9 mouse cellular contexts compared by ENCODE assay signal in the genomic region with DNA sequence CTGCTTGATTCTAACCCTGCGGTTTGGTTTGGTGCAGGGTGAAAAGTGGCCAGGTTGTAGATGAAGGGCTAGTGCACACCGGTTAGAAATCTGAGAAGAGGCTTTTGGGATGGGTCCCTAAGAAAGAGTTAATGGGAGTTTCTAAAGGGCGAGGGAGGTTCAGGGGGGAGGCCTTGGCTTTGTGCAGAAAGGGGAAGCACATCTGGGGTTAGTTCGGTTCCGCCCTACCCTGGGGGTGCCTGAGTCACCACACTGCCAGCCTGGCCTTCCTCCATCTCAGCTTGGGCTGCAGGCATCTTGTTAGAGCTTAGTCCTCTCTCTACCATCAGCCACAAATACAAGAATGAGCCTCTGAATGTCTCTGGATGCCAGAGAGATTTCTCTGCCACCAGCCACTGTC. TPM values are rescaled to one million over a fixed set of nuclear protein-coding genes. Genes with fewer than 3 reads are reported as not detected.
DNase-seq lines count a peak whose midpoint lies in the region; ATAC-seq lines count a peak whose summit lies in the region.
"Had no signal": no experiment of that assay in that cellular context is flagged by ENCODE, and none has a peak within 500 bp of the region (broad histone marks: within the 10 kb centered on the region; RNA-seq: fewer than 3 reads in every experiment).

No protein-coding gene starts in this region.

- no peak overlapping the region for H3K9ac ChIP-seq in heart, embryonic 11.5 days (ENCODE audit: low read depth, low read length)

- ATAC-seq in heart, embryonic 11.5 days (replicated peaks; ENCODE audit: insufficient number of reproducible peaks, low FRiP score, low TSS enrichment), result no peak

- H3K27me3 ChIP-seq in heart, embryonic 11.5 days (ENCODE audit: control insufficient read depth, insufficient read depth, low read length), result no peaks in the 10 kb centered on the region

- no peak overlapping the region for H3K4me3 ChIP-seq in heart, embryonic 11.5 days (ENCODE audit: low read depth, low read length)

- peaks cover 43% of the 10 kb centered on the region for H3K4me1 ChIP-seq in heart, embryonic 11.5 days (ENCODE audit: control insufficient read depth, insufficient read depth, low read length)

- no peak for DNase-seq in heart, postnatal 36 days
- DNase-seq in 416B (ENCODE audit: low read depth), result peak; percentile 88
- DNase-seq in T-cell, adult 2 months (ENCODE audit: low spot score), result peak; percentile 26
- DNase-seq in lung, postnatal 36 days, result peak; percentile 64
- DNase-seq in ovary, postnatal 36 days (ENCODE audit: low spot score), result no peak
- DNase-seq in left cerebral cortex, postnatal 36 days (ENCODE audit: low spot score in 2 of 2), result no peak
- DNase-seq in kidney, adult 11 months, result no peak
- DNase-seq: right cerebral cortex, postnatal 14 days had no signal

- H3K4me2 ChIP-seq in heart, embryonic 11.5 days, result no peak overlapping the region

- intact Hi-C loops in heart, postnatal 36 days (cut with DNase I), result no loop called here
- intact Hi-C loops in left cerebral cortex, postnatal 36 days (cut with DNase I), result no loop called here

- WGBS in heart, embryonic 11.5 days (ENCODE audit: insufficient replicate concordance), result 46% methylated on average over 5 of the region's 5 CpGs

- H3K9me3 ChIP-seq in heart, embryonic 11.5 days (replicated peaks; ENCODE audit: control insufficient read depth, low read length), result no peaks in the 10 kb centered on the region

- H3K36me3 ChIP-seq in heart, embryonic 11.5 days (ENCODE audit: control insufficient read depth, insufficient read depth, low read length), result peaks cover 34% of the 10 kb centered on the region

- 0 out of 2 replicates have a peak overlapping the region, but pooled peaks have one; percentile 3 for H3K27ac ChIP-seq in heart, embryonic 11.5 days (ENCODE audit: low read depth, low read length)

RNA-seq across cellular contexts. Expression of gene Ahnak, which starts 8.3 kb away (rescaled TPM):
- polyA plus RNA-seq in heart, embryonic 11.5 days (2014; fragmentation: Nextera tagmentation; extraction: Ambion mirVana), result 15.1 and 17.4 TPM in 2 replicates
- 100 to 1,000 TPM; 362 to 377 TPM for total RNA-seq in heart, postnatal 36 days (2021)
- 10 to 100 TPM; 16.6 to 32.1 TPM for total RNA-seq in left cerebral cortex, postnatal 36 days (2021)

RNA-seq across cellular contexts. Expression of gene Eef1g, which starts 13.9 kb away (rescaled TPM):
- 344 TPM in 2 replicates for polyA plus RNA-seq in heart, embryonic 11.5 days (2014; fragmentation: Nextera tagmentation; extraction: Ambion mirVana)
- total RNA-seq in heart, postnatal 36 days (2021), result 100 to 1,000 TPM; 246 to 250 TPM
- 100 to 1,000 TPM; 219 to 232 TPM for total RNA-seq in left cerebral cortex, postnatal 36 days (2021)

RNA-seq across cellular contexts. Expression of gene Tut1, which starts 27.1 kb away (rescaled TPM):
- polyA plus RNA-seq in heart, embryonic 11.5 days (2014; fragmentation: Nextera tagmentation; extraction: Ambion mirVana), result 17.1 and 19.8 TPM in 2 replicates
- total RNA-seq in heart, postnatal 36 days (2021), result 1 to 10 TPM; 8.1 to 8.9 TPM
- 10 to 100 TPM; 17.5 to 21.5 TPM for total RNA-seq in left cerebral cortex, postnatal 36 days (2021)

RNA-seq across cellular contexts. Expression of gene Mta2, which starts 39.1 kb away (rescaled TPM):
- 30.0 and 39.9 TPM in 2 replicates for polyA plus RNA-seq in heart, embryonic 11.5 days (2014; fragmentation: Nextera tagmentation; extraction: Ambion mirVana)
- 10 to 100 TPM; 33.2 to 38.5 TPM for total RNA-seq in heart, postnatal 36 days (2021)
- 10 to 100 TPM; 43.9 to 52.0 TPM for total RNA-seq in left cerebral cortex, postnatal 36 days (2021)

RNA-seq across cellular contexts. Expression of gene Eml3, which starts 51.4 kb away (rescaled TPM):
- polyA plus RNA-seq in heart, embryonic 11.5 days (2014; fragmentation: Nextera tagmentation; extraction: Ambion mirVana), result 8.1 and 8.5 TPM in 2 replicates
- total RNA-seq in heart, postnatal 36 days (2021), result 10 to 100 TPM in 1 of 2 experiments, 1 to 10 TPM in 1; 9.5 to 11.0 TPM
- total RNA-seq in left cerebral cortex, postnatal 36 days (2021), result 10 to 100 TPM in 1 of 2 experiments, 1 to 10 TPM in 1; 9.6 to 12.6 TPM

Comparison
In these comparisons a context has a peak if more than half of its experiments do, and no peak if none do; other contexts are left out.
1. DNase-seq: peak in 416B (single experiment), T-cell, adult 2 months (single experiment) and lung, postnatal 36 days (single experiment); none in heart, postnatal 36 days (0 of 2), ovary, postnatal 36 days (single experiment), left cerebral cortex, postnatal 36 days (0 of 2) and kidney, adult 11 months (single experiment).
2. RNA of gene Ahnak, which starts 8.3 kb away (total RNA-seq): 362 to 377 TPM in heart, postnatal 36 days; 16.6 to 32.1 TPM in left cerebral cortex, postnatal 36 days; every median in the first group is over 10 times any median in the second.